Mouse (Mus musculus) liver, postnatal 0 days (tissue): ENCODE results near the gene Plxdc2.

Experiments
- CTCF ChIP-seq: sonication (generic); IDR thresholded peaks from 2 replicates; pipeline ENCODE4 v1.5.1; 2016; ENCODE audit warnings: antibody characterized with exemption, low read depth
- EP300 ChIP-seq: IDR thresholded peaks from 2 replicates; pipeline ENCODE4 v1.6.1; 2016; ENCODE audit warnings: antibody characterized with exemption, low read depth, mild to moderate bottlenecking

GRCm38 (mm10) chr2:16731033-16731432 lies 374.9 kb downstream of the Plxdc2 start:
- no peak for TF ChIP-seq CTCF
- TF ChIP-seq EP300, result no peak
